Mouse (Mus musculus): ENCODE measurements around the gene 2900026A02Rik.
A peak's percentile ranks its signal among the peaks of the same experiment; 100 is the strongest.

Gene 2900026A02Rik

GRCm38 (mm10) chr5:113212156-113212835 lies 8.7 kb downstream of the 2900026A02Rik start:
- DNase-seq (ENCODE audit: low read depth), result no peak

- DNase-seq (ENCODE audit: low read depth), result no peak
Measured at GRCm38 (mm10) chr5:113210314-113210713, 10.7 kb downstream of the 2900026A02Rik start.

- DNase-seq (ENCODE audit: low read depth), result no peak
Measured at GRCm38 (mm10) chr5:113209898-113210297, 11.1 kb downstream of the 2900026A02Rik start.

GRCm38 (mm10) chr5:113209401-113209750 lies 11.7 kb downstream of the 2900026A02Rik start:
- no peak for DNase-seq (ENCODE audit: low read depth)

- DNase-seq (ENCODE audit: low read depth), result no peak
Measured at GRCm38 (mm10) chr5:113208622-113209400, 12.2 kb downstream of the 2900026A02Rik start.

- DNase-seq (ENCODE audit: low read depth), result no peak
Measured at GRCm38 (mm10) chr5:113208048-113208447, 13.0 kb downstream of the 2900026A02Rik start.

- no peak for DNase-seq (ENCODE audit: low read depth)
Measured at GRCm38 (mm10) chr5:113206670-113207352, 14.2 kb downstream of the 2900026A02Rik start.

- DNase-seq (ENCODE audit: low read depth), result no peak
Measured at GRCm38 (mm10) chr5:113204193-113204592, 16.8 kb downstream of the 2900026A02Rik start.

GRCm38 (mm10) chr5:113199772-113200134 lies 21.3 kb downstream of the 2900026A02Rik start:
- no peak for DNase-seq (ENCODE audit: low read depth)

GRCm38 (mm10) chr5:113199126-113199771 lies 21.8 kb downstream of the 2900026A02Rik start:
- DNase-seq (ENCODE audit: low read depth), result no peak

GRCm38 (mm10) chr5:113196916-113197794 lies 23.9 kb downstream of the 2900026A02Rik start:
- DNase-seq (ENCODE audit: low read depth), result no peak

GRCm38 (mm10) chr5:113195907-113196306 lies 25.1 kb downstream of the 2900026A02Rik start:
- DNase-seq (ENCODE audit: low read depth), result no peak

- DNase-seq (ENCODE audit: low read depth), result no peak
Measured at GRCm38 (mm10) chr5:113195451-113195850, 25.6 kb downstream of the 2900026A02Rik start.

- DNase-seq (ENCODE audit: low read depth), result no peak
Measured at GRCm38 (mm10) chr5:113193762-113194161, 27.3 kb downstream of the 2900026A02Rik start.

- DNase-seq (ENCODE audit: low read depth), result no peak
Measured at GRCm38 (mm10) chr5:113191901-113192300, 29.1 kb downstream of the 2900026A02Rik start.

GRCm38 (mm10) chr5:113190558-113190957 lies 30.5 kb downstream of the 2900026A02Rik start:
- DNase-seq (ENCODE audit: low read depth), result no peak

GRCm38 (mm10) chr5:113181441-113181840 lies 39.6 kb downstream of the 2900026A02Rik start:
- DNase-seq (ENCODE audit: low read depth), result no peak

GRCm38 (mm10) chr5:113180755-113181154 lies 40.3 kb downstream of the 2900026A02Rik start:
- DNase-seq (ENCODE audit: low read depth), result no peak

GRCm38 (mm10) chr5:113179843-113180682 lies 41.0 kb downstream of the 2900026A02Rik start:
- DNase-seq (ENCODE audit: low read depth), result peak; percentile 50

GRCm38 (mm10) chr5:113179451-113179842 lies 41.6 kb downstream of the 2900026A02Rik start:
- DNase-seq (ENCODE audit: low read depth), result no peak
